Mouse (Mus musculus) lung, adult 2 months (tissue): ENCODE data around the gene Zfp69. TPM values are rescaled to one million over a fixed set of nuclear protein-coding genes. Genes with fewer than 3 reads are reported as not detected.

Source experiments
- DNase-seq: peaks from one replicate; pipeline ENCODE4 v3.0.0; 2022
- H3K4me1 ChIP-seq: fragments of 200-500 bp; 2 replicates; pipeline ENCODE4 v1.6.1; 2011; ENCODE audit warnings: low read length; ENCODE audit not compliant: control insufficient read depth, insufficient read depth
- H3K4me3 ChIP-seq: fragments of 200-500 bp; replicated peaks from 2 replicates; pipeline ENCODE3; 2011; ENCODE audit warnings: low read depth, mild to moderate bottlenecking, control low read depth, low read length; ENCODE audit errors: extremely low read depth
- CTCF ChIP-seq: fragments of 200-500 bp; IDR thresholded peaks from 2 replicates; pipeline ENCODE4 v1.5.1; 2011; ENCODE audit warnings: mild to moderate bottlenecking, low read length, control low read depth; ENCODE audit not compliant: insufficient read depth
- POLR2A ChIP-seq: fragments of 200-500 bp; IDR thresholded peaks from 2 replicates; pipeline ENCODE4 v1.6.1; 2011; ENCODE audit warnings: low read depth, mild to moderate bottlenecking, control low read depth, low read length, borderline replicate concordance; ENCODE audit errors: extremely low read depth
- WGBS: fragments of 180-500 bp; shearing (Covaris S2); methylation state at CpG from one replicate; pipeline ENCODE4 v1.1.7; 2018; 5-methylcytosine and 5-hydroxymethylcytosine counted together
- polyA plus RNA-seq: library from polyadenylated mRNA; depleted of rRNA; stranded (reverse); fragments of >200 nt; gene quantifications from 2 replicates; pipeline ENCODE4 v1.2.3, GENCODE M21; 2012; rRNA removed

Gene Zfp69
- polyA plus RNA-seq, 1 experiment, result 4.3 TPM

DNA sequence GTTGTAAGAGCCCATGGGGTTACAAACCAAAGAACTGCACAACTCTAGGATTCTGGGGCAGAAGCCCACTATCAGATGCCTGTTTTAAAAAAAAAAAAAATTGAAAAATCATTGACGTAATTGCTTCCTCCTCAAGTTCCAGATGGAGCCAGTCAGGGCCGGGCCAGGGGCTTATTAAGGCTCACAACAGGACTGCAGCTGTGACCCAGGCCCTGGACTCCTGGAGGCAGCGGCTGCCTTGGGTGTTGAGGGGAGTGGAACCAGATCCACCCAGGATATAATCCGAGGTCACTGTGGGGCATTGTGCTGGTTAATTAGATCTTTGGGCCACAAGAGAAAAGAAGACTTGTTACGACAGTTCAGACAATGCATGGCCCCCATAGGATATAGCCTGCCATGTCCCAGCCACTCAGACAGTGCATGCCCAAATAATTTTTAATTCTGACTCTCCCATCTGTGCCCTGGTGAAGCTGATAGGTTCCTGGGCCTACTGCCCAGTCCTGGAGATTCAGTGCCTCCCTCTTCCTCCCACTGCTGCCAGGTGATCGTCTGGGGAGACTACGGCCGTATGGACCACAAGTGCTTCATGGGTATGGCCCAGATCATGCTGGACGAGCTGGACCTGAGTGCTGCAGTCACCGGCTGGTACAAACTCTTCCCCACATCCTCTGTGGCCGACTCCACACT is 60.6 kb downstream of the Zfp69 start:
- WGBS, result 71% methylated on average over 11 of the region's 11 CpGs
- no peak overlapping the region for H3K4me3 ChIP-seq
- H3K4me1 ChIP-seq, result peaks cover under 1% of the 10 kb centered on the region; the same call in 1 of the 2 replicates
- TF ChIP-seq POLR2A (no peak), CTCF (no peak)
- DNase-seq, result no peak

DNA sequence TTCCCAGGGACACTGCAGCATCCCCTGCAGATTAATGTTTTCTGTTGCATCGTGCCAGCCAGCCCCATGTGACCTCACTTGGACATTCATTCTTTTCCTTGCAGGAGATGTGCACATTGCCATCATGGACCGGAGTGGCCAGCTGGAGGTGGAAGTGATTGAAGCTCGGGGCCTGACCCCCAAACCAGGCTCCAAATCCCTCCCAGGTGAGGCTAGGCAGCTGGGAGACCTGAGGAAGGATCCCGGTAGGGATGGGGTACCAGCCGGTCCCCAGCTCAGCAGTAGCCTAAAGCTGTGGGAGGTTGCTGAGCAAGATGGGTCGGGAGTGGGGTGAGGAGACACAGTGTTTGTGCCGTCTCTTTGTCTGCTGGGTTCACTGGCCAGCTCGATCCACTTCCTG is 62.6 kb downstream of the Zfp69 start:
- no peak for DNase-seq
- no peak for TF ChIP-seq POLR2A
- TF ChIP-seq CTCF, result no peak
- Histone ChIP-seq H3K4me3 (no peak overlapping the region), H3K4me1 (peaks cover 7% of the 10 kb centered on the region; the same call in 1 of the 2 replicates)
- WGBS, result 56% methylated on average over 8 of the region's 8 CpGs

DNA sequence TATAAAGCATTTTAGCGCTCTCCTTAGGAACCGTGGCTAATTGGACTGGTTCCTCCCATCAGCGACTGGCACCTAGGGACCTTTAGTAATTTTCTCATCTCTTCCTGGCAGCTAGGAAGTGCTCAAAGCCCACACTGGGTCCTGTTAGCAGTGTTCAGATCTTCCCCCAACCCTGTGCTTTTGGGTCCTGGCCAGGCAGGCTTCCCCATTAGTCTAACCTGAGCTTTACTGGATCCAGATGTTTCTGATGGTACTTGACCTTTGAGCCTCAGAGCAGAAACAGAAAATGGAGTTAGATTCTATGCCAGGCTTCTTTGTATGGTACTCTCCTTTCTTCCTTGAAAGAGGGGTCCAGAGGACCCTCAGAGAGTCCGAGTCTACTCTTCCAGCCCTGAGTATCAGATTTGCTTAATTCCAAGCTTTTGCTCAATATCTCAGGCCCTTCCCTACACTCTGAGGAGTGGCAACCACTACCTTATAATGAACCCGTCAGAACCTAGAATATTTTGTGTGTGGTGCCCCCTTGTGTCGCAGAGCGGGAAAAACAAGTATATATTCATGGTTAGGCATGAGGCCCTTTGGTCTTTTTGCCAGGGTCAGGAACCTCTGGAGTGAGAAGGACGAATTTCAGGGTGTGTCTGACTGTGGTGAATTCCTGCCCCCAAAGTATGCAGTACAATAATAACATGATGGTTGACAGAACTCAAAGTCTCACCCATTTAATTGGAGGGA is 64.0 kb downstream of the Zfp69 start:
- H3K4me1 ChIP-seq, result peaks cover 7% of the 10 kb centered on the region; the same call in 1 of the 2 replicates
- 32% methylated on average over 8 of the region's 8 CpGs for WGBS
- no peak overlapping the region for H3K4me3 ChIP-seq
- DNase-seq, result peak; percentile 57
- TF ChIP-seq CTCF, result 0 out of 2 replicates have a peak, but pooled peaks have one; percentile 1
- TF ChIP-seq POLR2A, result no peak

DNA sequence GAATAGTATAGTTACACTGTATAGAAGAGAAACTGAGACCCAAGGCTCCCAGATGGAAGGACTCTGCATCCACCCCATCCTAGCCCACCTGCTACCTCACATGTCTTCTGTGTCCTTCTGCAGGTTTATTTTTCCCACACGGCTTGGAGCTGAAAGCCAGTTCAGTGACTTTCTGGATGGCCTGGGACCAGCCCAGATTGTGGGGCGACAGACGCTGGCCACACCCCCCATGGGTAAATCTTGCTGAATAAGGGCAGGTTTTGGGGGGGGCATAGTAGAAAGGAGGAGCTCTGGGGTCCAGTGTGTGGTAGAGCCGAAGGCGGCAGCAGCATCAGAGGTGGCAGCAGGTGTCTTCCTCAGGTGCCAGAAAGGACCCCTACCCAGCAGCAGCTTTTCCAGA is 64.7 kb downstream of the Zfp69 start:
- WGBS, result 80% methylated on average over 5 of the region's 5 CpGs
- TF ChIP-seq CTCF, result no peak
- TF ChIP-seq POLR2A, result no peak
- Histone ChIP-seq H3K4me3 (no peak overlapping the region), H3K4me1 (peaks cover 7% of the 10 kb centered on the region; the same call in 1 of the 2 replicates)
- no peak for DNase-seq

DNA sequence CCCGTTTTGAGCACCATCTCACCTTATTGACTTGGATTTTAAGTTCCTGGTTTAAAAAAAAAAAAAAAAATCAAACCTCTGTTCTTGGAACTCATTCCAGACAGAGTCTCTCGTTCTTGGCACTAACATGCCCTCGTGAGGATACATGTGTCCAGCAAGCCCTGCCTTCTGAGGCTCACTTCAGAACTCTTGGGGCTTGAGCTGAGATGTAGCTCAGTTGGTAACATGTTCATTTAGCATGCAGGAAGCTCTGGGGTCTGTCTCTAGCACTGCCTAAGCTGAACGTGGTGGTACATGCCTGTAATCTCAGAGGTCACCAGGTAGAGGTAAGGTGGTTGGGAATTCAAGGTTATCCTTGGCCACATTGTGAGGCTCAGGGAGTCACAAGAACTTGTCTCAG is 65.4 kb downstream of the Zfp69 start:
- TF ChIP-seq POLR2A (no peak), CTCF (no peak)
- Histone ChIP-seq H3K4me1 (peaks cover 7% of the 10 kb centered on the region; the same call in 1 of the 2 replicates), H3K4me3 (no peak overlapping the region)
- 14% methylated on average over 4 of the region's 4 CpGs for whole genome bisulfite sequencing
- no peak for DNase-seq

DNA sequence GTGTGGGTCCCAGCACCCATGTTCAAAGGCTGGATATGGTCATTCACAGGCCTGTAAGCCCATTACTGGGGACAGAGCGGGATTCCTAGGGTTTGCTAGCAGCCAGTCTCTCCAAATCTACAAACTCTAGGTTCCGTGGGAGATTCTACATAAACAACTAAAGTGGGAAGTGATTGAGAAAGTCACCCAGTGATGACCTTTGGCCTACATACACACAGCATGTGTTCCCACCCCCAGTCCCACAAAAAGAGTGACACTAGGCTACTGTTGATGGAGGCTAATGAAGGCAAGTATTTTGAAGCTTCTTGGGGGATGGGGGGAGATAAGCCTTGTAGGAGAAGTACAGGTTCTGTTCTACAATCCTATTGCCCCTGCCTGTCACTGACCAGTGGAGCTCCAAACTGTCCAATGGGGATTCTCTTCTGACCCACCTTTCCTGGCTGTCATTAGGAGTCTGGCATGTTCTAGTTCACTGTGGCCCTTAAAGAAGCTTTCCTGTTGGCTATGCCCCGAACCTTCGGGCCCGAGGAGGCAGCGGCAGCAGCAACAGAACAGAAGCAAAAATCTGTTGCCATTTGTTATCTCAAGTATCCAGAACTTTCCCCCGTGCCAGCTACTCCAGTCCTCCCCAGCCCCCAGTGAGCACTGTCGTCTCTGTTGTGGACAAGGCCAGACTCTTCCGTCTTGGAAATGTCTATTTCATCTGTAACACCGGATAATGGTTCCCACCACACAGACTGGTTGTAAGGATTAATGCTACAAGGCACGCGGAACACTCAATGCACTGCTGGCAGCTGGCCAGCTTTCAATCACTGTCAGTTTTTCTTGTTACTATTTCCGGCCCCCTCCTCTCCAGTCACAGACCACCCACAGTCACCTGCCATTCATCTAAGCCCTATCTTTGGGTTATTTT is 66.0 kb downstream of the Zfp69 start:
- no peak for DNase-seq
- 20% methylated on average over 13 of the region's 13 CpGs for WGBS
- Histone ChIP-seq H3K4me1 (peaks cover 7% of the 10 kb centered on the region; the same call in 1 of the 2 replicates), H3K4me3 (no peak overlapping the region)
- TF ChIP-seq POLR2A (no peak), CTCF (no peak)

DNA sequence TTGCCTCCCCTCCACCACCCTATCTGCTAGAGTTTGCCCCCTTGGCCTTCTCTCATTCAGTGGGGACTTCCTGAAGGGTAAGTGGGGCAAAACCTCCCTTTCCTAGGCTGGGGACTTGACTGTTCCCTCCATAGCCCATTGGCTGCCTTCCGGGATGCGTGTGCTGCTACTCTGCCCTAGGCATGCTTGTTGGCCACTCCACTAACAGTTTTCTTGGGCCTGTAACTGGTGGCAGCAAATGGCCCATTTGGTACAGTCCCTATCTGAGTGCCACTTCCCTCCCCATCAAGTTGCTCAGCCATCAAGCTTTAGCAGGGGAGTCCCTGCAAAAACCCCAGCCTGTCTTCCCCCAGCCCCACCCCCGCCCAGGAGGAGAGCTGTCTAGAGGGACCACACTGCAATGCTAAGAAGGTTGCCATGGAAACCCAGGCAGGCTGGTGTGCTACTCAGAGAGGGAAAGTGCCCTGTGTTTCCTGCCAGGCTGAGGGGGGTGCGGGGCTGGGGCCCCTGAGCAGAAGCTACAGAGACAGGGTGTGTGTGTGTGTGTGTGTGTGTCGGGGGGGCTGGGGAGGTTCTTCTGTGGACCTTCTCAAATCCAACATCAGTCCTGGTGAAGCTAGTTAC is 69.4 kb downstream of the Zfp69 start:
- no peak for TF ChIP-seq CTCF
- peaks cover 7% of the 10 kb centered on the region; the same call in 1 of the 2 replicates for H3K4me1 ChIP-seq
- no peak overlapping the region for H3K4me3 ChIP-seq
- 54% methylated on average over 5 of the region's 5 CpGs for WGBS
- no peak for DNase-seq

DNA sequence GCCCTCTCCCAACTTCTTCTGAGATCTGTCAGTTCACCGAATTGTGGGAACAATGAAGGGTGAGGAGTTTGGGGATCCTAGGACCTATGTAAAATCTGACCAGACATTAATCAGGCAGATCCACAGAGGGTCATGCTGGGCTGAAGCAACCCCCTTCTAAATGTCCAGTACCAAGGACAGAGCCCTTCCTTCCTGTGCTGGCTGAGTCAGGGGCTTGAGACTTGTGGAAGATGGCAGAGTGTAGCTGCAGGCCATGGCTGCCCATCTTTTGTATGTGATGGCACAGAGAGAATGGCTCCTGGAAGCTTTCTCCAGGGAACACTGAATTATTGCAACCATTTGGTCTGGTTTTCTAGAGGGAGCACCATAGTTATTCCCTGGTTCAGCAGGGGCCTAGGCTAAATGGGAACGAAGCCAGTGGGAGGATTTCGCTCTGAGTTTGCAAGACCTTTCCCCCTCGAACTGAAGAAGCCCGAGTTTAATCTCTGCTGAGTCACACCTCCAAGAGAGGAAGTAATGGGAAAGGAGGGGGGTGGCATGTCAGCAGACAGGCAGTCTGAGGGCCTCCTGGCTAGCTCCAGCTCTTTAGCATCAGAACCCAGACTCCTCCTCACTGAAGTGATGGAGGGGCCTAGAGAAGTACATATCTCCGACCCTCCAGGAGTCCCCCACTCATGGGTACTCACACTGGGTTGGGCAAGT is 70.6 kb downstream of the Zfp69 start:
- no peak overlapping the region for H3K4me3 ChIP-seq
- peaks cover 6% of the 10 kb centered on the region; the same call in 1 of the 2 replicates for H3K4me1 ChIP-seq
- 44% methylated on average over 6 of the region's 6 CpGs for WGBS
- DNase-seq, result no peak
- TF ChIP-seq CTCF (no peak), POLR2A (no peak)

Other genes with a start within 250 kb of the Zfp69 start
- gene Kcnq4, start 203.1 kb downstream of the Zfp69 start, polyA plus RNA-seq, result 8.2 and 8.3 TPM in 2 replicates
- gene Nfyc, start 120.1 kb downstream of the Zfp69 start, polyA plus RNA-seq, result 120 and 143 TPM in 2 replicates
- gene Rims3, start 96.9 kb downstream of the Zfp69 start, polyA plus RNA-seq, result 0.94 and 1.4 TPM in 2 replicates
- 3.3 and 5.4 TPM in 2 replicates for gene Exo5, start 26.7 kb downstream of the Zfp69 start, polyA plus RNA-seq
- gene Smap2, start 65.5 kb upstream of the Zfp69 start, polyA plus RNA-seq, result 17.6 and 24.9 TPM in 2 replicates
- gene Col9a2, start 87.7 kb upstream of the Zfp69 start, polyA plus RNA-seq, result 0.30 TPM in 1 of 2 replicates, not detected in the other
- gene Zmpste24, start 146.5 kb upstream of the Zfp69 start, polyA plus RNA-seq, result 17.6 and 23.1 TPM in 2 replicates
- gene Tmco2, start 157.5 kb upstream of the Zfp69 start, polyA plus RNA-seq, result not detected in 2 replicates